ENCODE assay signal across 16 mouse cellular contexts in the genomic region with DNA sequence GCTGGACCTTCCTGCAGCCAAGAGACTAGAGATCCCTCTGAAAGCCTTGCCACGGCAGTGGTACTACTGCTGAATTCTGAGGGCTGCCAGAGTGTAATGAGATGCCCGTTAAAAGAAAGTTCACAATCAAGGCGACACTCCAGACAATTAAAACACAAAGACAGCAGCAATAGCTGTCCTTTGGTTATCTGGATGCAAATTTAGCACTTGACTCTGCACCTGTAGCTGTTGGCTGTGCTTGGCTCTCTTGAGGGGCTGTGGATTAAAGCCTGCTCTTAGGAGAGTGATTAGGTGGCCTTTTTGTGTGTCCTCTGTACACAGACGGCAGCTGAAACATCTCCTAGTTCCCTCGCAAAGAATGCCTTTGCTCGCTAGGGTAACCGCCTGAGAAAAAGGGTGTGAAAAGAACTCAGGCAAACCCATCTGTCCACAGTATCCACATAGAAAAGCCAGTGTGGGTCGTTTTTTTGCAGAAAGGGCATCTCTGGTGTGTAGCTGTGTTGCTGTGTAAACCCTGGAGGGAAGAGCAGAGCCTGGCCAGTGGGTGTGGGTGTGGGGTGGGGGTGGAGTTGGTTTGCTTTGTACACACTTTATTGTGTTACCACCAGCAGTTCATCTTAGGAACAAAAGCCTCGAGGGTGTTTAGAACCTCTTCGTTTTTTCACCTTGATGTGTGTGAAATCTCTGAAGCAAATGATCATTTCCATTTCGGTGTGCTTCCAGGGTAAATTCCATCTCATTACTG. TPM values are rescaled to one million over a fixed set of nuclear protein-coding genes. Genes with fewer than 3 reads are reported as not detected.
DNase-seq lines count a peak whose midpoint lies in the region; ATAC-seq and TF ChIP-seq lines count a peak whose summit lies in the region.
"Had no signal": no experiment of that assay in that cellular context is flagged by ENCODE, and none has a peak within 500 bp of the region (broad histone marks: within the 10 kb centered on the region; RNA-seq: fewer than 3 reads in every experiment).

No protein-coding gene starts in this region.

- H3K9ac ChIP-seq in heart, embryonic 15.5 days = no peak overlapping the region
- H3K9ac ChIP-seq in heart, adult 2 months (ENCODE audit: low read depth, low read length) = no peak overlapping the region; the same call in 1 of the 2 replicates
- H3K9ac ChIP-seq in hindbrain, embryonic 14.5 days = no peak overlapping the region
- no peak overlapping the region for H3K9ac ChIP-seq in neural tube, embryonic 12.5 days
- H3K9ac ChIP-seq: liver, embryonic 14.5 days had no signal

- TF ChIP-seq EP300 in heart, adult 2 months (IDR thresholded peaks at IDR 0.05; ENCODE audit: insufficient read depth, low read depth, low read length) = no peak

- 45% methylated on average over 11 of the region's 11 CpGs for WGBS in heart, embryonic 15.5 days
- WGBS in heart, adult 2 months = 38% methylated on average over 11 of the region's 11 CpGs
- 22% methylated on average over 11 of the region's 11 CpGs for WGBS in hindbrain, embryonic 14.5 days
- 13% methylated on average over 11 of the region's 11 CpGs for WGBS in neural tube, embryonic 12.5 days
- WGBS in cerebellum, adult 2 months = 29% methylated on average over 11 of the region's 11 CpGs

- peaks cover 5% of the 10 kb centered on the region for H3K79me2 ChIP-seq in heart, adult 2 months (replicated peaks; ENCODE audit: control insufficient read depth, insufficient read depth, low read length)

- no peaks in the 10 kb centered on the region for H3K36me3 ChIP-seq in heart, embryonic 15.5 days
- peaks cover 53% of the 10 kb centered on the region for H3K36me3 ChIP-seq in heart, adult 2 months (ENCODE audit: control insufficient read depth, insufficient read depth, low read length)
- H3K36me3 ChIP-seq in hindbrain, embryonic 14.5 days (replicated peaks; ENCODE audit: control insufficient read depth, insufficient read depth) = no peaks in the 10 kb centered on the region
- no peaks in the 10 kb centered on the region for H3K36me3 ChIP-seq in neural tube, embryonic 12.5 days

- H3K27ac ChIP-seq in heart, embryonic 15.5 days = no peak overlapping the region
- H3K27ac ChIP-seq in heart, adult 2 months = no peak overlapping the region
- H3K27ac ChIP-seq in brown adipose tissue, adult 24 weeks (replicated peaks; ENCODE audit: low read depth, low read length) = 0 out of 2 replicates have a peak overlapping the region, but pooled peaks have one; percentile 17
- H3K27ac ChIP-seq in hindbrain, embryonic 14.5 days = no peak overlapping the region
- H3K27ac ChIP-seq in neural tube, embryonic 12.5 days = no peak overlapping the region
- no peak overlapping the region for H3K27ac ChIP-seq in cerebellum, adult 2 months (ENCODE audit: insufficient read depth, low read length)
- H3K27ac ChIP-seq: layer of hippocampus, adult 2 months; liver, embryonic 14.5 days had no signal

- no peak for DNase-seq in heart, adult 2 months
- no peak for DNase-seq in hindbrain, embryonic 14.5 days (ENCODE audit: low spot score)
- no peak for DNase-seq in adipocyte (ENCODE audit: low spot score)
- DNase-seq in cerebellum, adult 2 months = no peak
- DNase-seq in right cerebral cortex, adult 18-20 months = no peak
- DNase-seq: adrenal gland, postnatal 25 days; cerebellum, adult 8-10 months; kidney, adult 8-10 months; left cerebral cortex, postnatal 4 days had no signal

- H3K9me3 ChIP-seq in heart, embryonic 15.5 days (replicated peaks) = no peaks in the 10 kb centered on the region
- H3K9me3 ChIP-seq in hindbrain, embryonic 14.5 days (ENCODE audit: control insufficient read depth, low read length) = no peaks in the 10 kb centered on the region
- H3K9me3 ChIP-seq in neural tube, embryonic 12.5 days = no peaks in the 10 kb centered on the region
- H3K9me3 ChIP-seq: megakaryocyte, embryonic 14.5 days had no signal

- ATAC-seq in heart, embryonic 15.5 days (replicated peaks; ENCODE audit: insufficient number of reproducible peaks, insufficient read depth, low FRiP score, low read depth) = no peak
- peak; percentile 79 for ATAC-seq in hindbrain, embryonic 14.5 days (ENCODE audit: low FRiP score)
- ATAC-seq in neural tube, embryonic 12.5 days (ENCODE audit: low FRiP score, low read depth) = peak; percentile 69
- ATAC-seq: CD4-positive, CD25-positive, alpha-beta regulatory T cell, adult 4 months had no signal

- peak overlapping the region; percentile 17; the same call in 1 of the 2 replicates for H3K4me2 ChIP-seq in heart, embryonic 15.5 days
- H3K4me2 ChIP-seq in hindbrain, embryonic 14.5 days (replicated peaks) = no peak overlapping the region
- H3K4me2 ChIP-seq in neural tube, embryonic 12.5 days (replicated peaks) = peak overlapping the region; percentile 6; the same call in 1 of the 2 replicates

- intact Hi-C loops in heart, adult 2 months (cut with DNase I) = no loop called here

- H3K4me1 ChIP-seq in heart, embryonic 15.5 days (replicated peaks) = peaks cover 28% of the 10 kb centered on the region
- H3K4me1 ChIP-seq in heart, adult 2 months (ENCODE audit: control insufficient read depth, insufficient read depth, low read length) = peaks cover 13% of the 10 kb centered on the region
- H3K4me1 ChIP-seq in brown adipose tissue, adult 24 weeks (ENCODE audit: control insufficient read depth, insufficient read depth, insufficient read length, low read length) = peaks cover 7% of the 10 kb centered on the region
- peaks cover 10% of the 10 kb centered on the region for H3K4me1 ChIP-seq in hindbrain, embryonic 14.5 days (replicated peaks; ENCODE audit: control insufficient read depth, insufficient read depth, low read length)
- H3K4me1 ChIP-seq in neural tube, embryonic 12.5 days = peaks cover 9% of the 10 kb centered on the region; the same call in 1 of the 2 replicates
- no peaks in the 10 kb centered on the region for H3K4me1 ChIP-seq in cerebellum, adult 2 months (ENCODE audit: control insufficient read depth, insufficient read depth, low read length)

- no peak for TF ChIP-seq CTCF in heart, adult 2 months (IDR thresholded peaks at IDR 0.05)
- no peak for TF ChIP-seq CTCF in cerebellum, adult 2 months (IDR thresholded peaks at IDR 0.05; ENCODE audit: borderline replicate concordance, insufficient read depth, low read depth, low read length)

- no peaks in the 10 kb centered on the region for H3K27me3 ChIP-seq in heart, embryonic 15.5 days
- no peaks in the 10 kb centered on the region for H3K27me3 ChIP-seq in heart, adult 2 months (ENCODE audit: control insufficient read depth, insufficient read depth, low read length)
- peaks cover 26% of the 10 kb centered on the region for H3K27me3 ChIP-seq in hindbrain, embryonic 14.5 days (ENCODE audit: control insufficient read depth, insufficient read depth, low read length)
- H3K27me3 ChIP-seq in neural tube, embryonic 12.5 days (replicated peaks) = peaks cover 8% of the 10 kb centered on the region
- H3K27me3 ChIP-seq in cerebellum, adult 2 months (ENCODE audit: control insufficient read depth, insufficient read depth, low read length) = no peaks in the 10 kb centered on the region; the same call in 1 of the 2 replicates

- TF ChIP-seq POLR2A in heart, adult 2 months (IDR thresholded peaks at IDR 0.05; ENCODE audit: insufficient read depth, low read depth, low read length) = no peak
- no peak for TF ChIP-seq POLR2A in cerebellum, adult 2 months (IDR thresholded peaks at IDR 0.05; ENCODE audit: borderline replicate concordance, insufficient read depth, low read length)

- H3K4me3 ChIP-seq in heart, embryonic 15.5 days = no peak overlapping the region
- no peak overlapping the region for H3K4me3 ChIP-seq in heart, adult 2 months
- no peak overlapping the region; the same call in 1 of the 2 replicates for H3K4me3 ChIP-seq in brown adipose tissue, adult 24 weeks (ENCODE audit: insufficient read depth, low read depth, low read length)
- no peak overlapping the region for H3K4me3 ChIP-seq in hindbrain, embryonic 14.5 days (replicated peaks; ENCODE audit: low read length)
- H3K4me3 ChIP-seq in neural tube, embryonic 12.5 days = no peak overlapping the region
- no peak overlapping the region for H3K4me3 ChIP-seq in cerebellum, adult 2 months (replicated peaks; ENCODE audit: insufficient read depth, low read depth, low read length)
- H3K4me3 ChIP-seq: layer of hippocampus, adult 2 months; megakaryocyte, embryonic 14.5 days had no signal

RNA-seq across cellular contexts. Expression of a gene that starts 6.8 kb away (rescaled TPM):
- polyA plus RNA-seq in heart, embryonic 15.5 days (2015; fragmentation: Nextera tagmentation; extraction: Ambion mirVana) = 15.1 and 17.2 TPM in 2 replicates
- total RNA-seq in heart, adult 2 months (2021) = 10 to 100 TPM; 60.0 to 62.5 TPM
- polyA plus RNA-seq in heart, adult 2 months (2012; rRNA removed) = 21.6 and 53.9 TPM in 2 replicates
- 9.8 and 14.1 TPM in 2 replicates for polyA plus RNA-seq in brown adipose tissue, adult 24 weeks (2012; ENCODE audit: insufficient read depth, insufficient read length, missing spikeins)
- polyA plus RNA-seq in hindbrain, embryonic 14.5 days (2014; fragmentation: Nextera tagmentation; extraction: Ambion mirVana) = 34.4 and 41.6 TPM in 2 replicates
- 13.1 and 16.7 TPM in 2 replicates for polyA plus RNA-seq in neural tube, embryonic 12.5 days (2016; fragmentation: Nextera tagmentation; extraction: Ambion mirVana)
- polyA plus RNA-seq in cerebellum, adult 2 months (2012; rRNA removed) = 33.0 and 39.4 TPM in 2 replicates
